Mouse (Mus musculus) embryo, embryonic 11.5 days (tissue): ENCODE results near the gene Atp7a.

Experiments used
- DNase-seq: peaks from one replicate; pipeline ENCODE4 v3.0.0-alpha.2; 2012; ENCODE audit warnings: low read depth, low spot score

Atp7a gene

DNA sequence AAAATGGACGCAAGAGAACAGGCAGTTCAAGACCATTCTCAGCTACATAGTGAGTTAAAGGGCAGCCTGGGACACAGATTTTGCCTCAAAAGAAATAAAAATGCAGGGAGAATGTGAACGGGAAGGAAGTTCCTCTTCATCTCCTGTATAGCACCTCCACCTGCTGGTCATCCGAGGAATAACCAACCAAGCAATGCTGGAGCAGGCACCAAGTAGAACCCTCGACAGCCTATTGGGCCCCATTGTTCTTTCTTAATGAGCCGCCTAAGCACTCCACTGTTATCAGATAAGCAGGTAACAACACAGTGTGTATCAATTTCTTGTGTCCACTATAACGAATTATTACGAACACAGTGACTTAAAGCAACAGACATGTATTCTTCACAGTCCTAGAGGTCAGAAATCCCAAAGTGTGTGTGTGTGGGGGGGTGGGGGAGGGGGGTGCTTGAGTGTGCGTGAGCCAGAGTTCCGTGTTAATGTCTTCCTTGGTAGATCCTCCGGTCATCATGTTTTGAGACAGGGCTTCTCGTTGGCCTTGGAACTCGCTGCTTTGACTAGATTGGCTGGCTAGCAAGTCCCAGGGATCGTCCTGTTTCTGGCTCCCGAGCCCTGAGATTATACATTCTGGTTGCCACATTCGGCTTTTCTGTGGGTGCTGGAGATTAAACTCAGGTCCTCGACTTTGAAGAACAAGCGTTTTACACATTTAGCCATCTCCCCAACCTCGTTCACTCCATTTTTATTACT is 144.2 kb downstream of the Atp7a start:
- DNase-seq: peak; percentile 64

GRCm38 (mm10) chrX:106171853-106172154 is 144.7 kb downstream of the Atp7a start:
- DNase-seq: no peak
